Mouse (Mus musculus) lung, embryonic 16.5 days (tissue): ENCODE data around the gene Ugt1a6b. TPM values are rescaled to one million over a fixed set of nuclear protein-coding genes. Genes with fewer than 3 reads are reported as not detected.
A peak's percentile ranks its signal among the peaks of the same experiment; 100 is the strongest.

ENCODE experiments used
- ATAC-seq: fragments of 200-750 bp; cut with Nextera tagmentation; 2 replicates; pipeline ENCODE4 v1.8.0; 2017; ENCODE audit warnings: low read depth, mild to moderate bottlenecking, moderate library complexity
- H3K27ac ChIP-seq: fragments of 300-500 bp; sonication (generic); 2 replicates; pipeline ENCODE4 v1.5.1; 2014; ENCODE audit warnings: mild to moderate bottlenecking, control low read depth, low read length
- H3K27me3 ChIP-seq: fragments of 300-500 bp; sonication (generic); 2 replicates; pipeline ENCODE4 v1.6.1; 2014; ENCODE audit warnings: low read depth, low read length, mixed read lengths; ENCODE audit not compliant: control insufficient read depth, insufficient read depth
- H3K36me3 ChIP-seq: fragments of 300-500 bp; sonication (generic); 2 replicates; pipeline ENCODE4 v1.6.1; 2014; ENCODE audit warnings: low read length; ENCODE audit not compliant: control insufficient read depth, insufficient read depth
- H3K4me1 ChIP-seq: fragments of 300-500 bp; sonication (generic); replicated peaks from 2 replicates; pipeline ENCODE4 v1.6.1; 2014; ENCODE audit warnings: low read length, mixed read lengths; ENCODE audit not compliant: control insufficient read depth, insufficient read depth
- H3K4me2 ChIP-seq: fragments of 300-500 bp; sonication (generic); 2 replicates; pipeline ENCODE4 v1.6.1; 2014; ENCODE audit warnings: low read depth, low read length, control low read depth
- H3K4me3 ChIP-seq: fragments of 300-500 bp; sonication (generic); 2 replicates; pipeline ENCODE4 v1.5.1; 2014; ENCODE audit warnings: mild to moderate bottlenecking, low read length, control low read depth
- H3K9ac ChIP-seq: fragments of 300-500 bp; sonication (generic); 2 replicates; pipeline ENCODE4 v1.6.1; 2014; ENCODE audit warnings: low read length, control low read depth
- H3K9me3 ChIP-seq: fragments of 300-500 bp; sonication (generic); 2 replicates; pipeline ENCODE4 v1.6.1; 2016; ENCODE audit warnings: low read length; ENCODE audit not compliant: control insufficient read depth
- WGBS: fragments of 180-500 bp; shearing (Covaris S2); extraction: QIAGEN DNeasy Blood & Tissue Kit; methylation state at CpG from one replicate; pipeline ENCODE4 v1.1.7; 2014; 5-methylcytosine and 5-hydroxymethylcytosine counted together
- polyA plus RNA-seq: library from polyadenylated mRNA; unstranded; fragments of >200 nt; fragmentation: Nextera tagmentation; extraction: Ambion mirVana; gene quantifications from 2 replicates; pipeline ENCODE4 v1.2.1, GENCODE M21; 2015

Ugt1a6b gene
- polyA plus RNA-seq, 1 experiment from 2014 or later = 0.43 TPM

GRCm38 (mm10) chr1:88256886-88257663, 154.0 kb downstream of the Ugt1a6b start:
- Histone ChIP-seq H3K27me3 (no peaks in the 10 kb centered on the region), H3K27ac (no peak overlapping the region), H3K4me1 (no peaks in the 10 kb centered on the region), H3K9ac (no peak overlapping the region), H3K4me2 (no peak overlapping the region), H3K9me3 (peaks cover 16% of the 10 kb centered on the region; the same call in 1 of the 2 replicates), H3K4me3 (no peak overlapping the region), H3K36me3 (peaks cover 26% of the 10 kb centered on the region)
- 71% methylated on average over 10 of the region's 10 CpGs for WGBS
- ATAC-seq = no peak

GRCm38 (mm10) chr1:88257681-88258080, 154.6 kb downstream of the Ugt1a6b start:
- no peaks in the 10 kb centered on the region for H3K4me1 ChIP-seq
- H3K4me3 ChIP-seq = no peak overlapping the region
- peaks cover 32% of the 10 kb centered on the region for H3K36me3 ChIP-seq
- H3K4me2 ChIP-seq = no peak overlapping the region
- H3K9ac ChIP-seq = no peak overlapping the region
- H3K27me3 ChIP-seq = no peaks in the 10 kb centered on the region
- H3K9me3 ChIP-seq = peaks cover 11% of the 10 kb centered on the region; the same call in 1 of the 2 replicates
- 79% methylated on average over 6 of the region's 6 CpGs for WGBS
- no peak overlapping the region for H3K27ac ChIP-seq
- ATAC-seq = no peak

- Histone ChIP-seq H3K4me3 (no peak overlapping the region), H3K27me3 (no peaks in the 10 kb centered on the region)
- no peak for ATAC-seq
These were observed 155.3 kb downstream of the Ugt1a6b start for GRCm38 (mm10) chr1:88258361-88258760.

GRCm38 (mm10) chr1:88258881-88259642, 156.0 kb downstream of the Ugt1a6b start:
- ATAC-seq = peak; percentile 11; the same call in 1 of the 2 replicates
- Histone ChIP-seq H3K4me2 (no peak overlapping the region), H3K27me3 (no peaks in the 10 kb centered on the region), H3K27ac (no peak overlapping the region), H3K9me3 (peaks cover 11% of the 10 kb centered on the region; the same call in 1 of the 2 replicates), H3K4me3 (no peak overlapping the region), H3K36me3 (peaks cover 46% of the 10 kb centered on the region), H3K9ac (no peak overlapping the region), H3K4me1 (no peaks in the 10 kb centered on the region)
- WGBS = 57% methylated on average over 8 of the region's 8 CpGs

More at GRCm38 (mm10) chr1:88258361-88258760, 155.3 kb downstream of the Ugt1a6b start:
- WGBS = 63% methylated on average over 6 of the region's 6 CpGs
- Histone ChIP-seq H3K36me3 (peaks cover 39% of the 10 kb centered on the region), H3K27ac (no peak overlapping the region), H3K9ac (no peak overlapping the region), H3K9me3 (peaks cover 11% of the 10 kb centered on the region; the same call in 1 of the 2 replicates), H3K4me2 (no peak overlapping the region), H3K4me1 (no peaks in the 10 kb centered on the region)

- peaks cover 9% of the 10 kb centered on the region; the same call in 1 of the 2 replicates for H3K9me3 ChIP-seq
- no peaks in the 10 kb centered on the region for H3K27me3 ChIP-seq
- WGBS = 68% methylated on average over 4 of the region's 4 CpGs
- H3K36me3 ChIP-seq = peaks cover 51% of the 10 kb centered on the region
- no peak overlapping the region for H3K9ac ChIP-seq
- H3K4me2 ChIP-seq = no peak overlapping the region
- no peak overlapping the region for H3K27ac ChIP-seq
- ATAC-seq = no peak
- H3K4me3 ChIP-seq = no peak overlapping the region
- no peaks in the 10 kb centered on the region for H3K4me1 ChIP-seq
These were observed 156.6 kb downstream of the Ugt1a6b start for GRCm38 (mm10) chr1:88259643-88260024.

GRCm38 (mm10) chr1:88260114-88260513, 157.1 kb downstream of the Ugt1a6b start:
- WGBS = 77% methylated on average over 6 of the region's 6 CpGs

GRCm38 (mm10) chr1:88260604-88261377, 157.7 kb downstream of the Ugt1a6b start:
- Histone ChIP-seq H3K9ac (no peak overlapping the region), H3K27ac (no peak overlapping the region), H3K9me3 (no peaks in the 10 kb centered on the region; the same call in 1 of the 2 replicates), H3K4me2 (no peak overlapping the region), H3K27me3 (no peaks in the 10 kb centered on the region), H3K4me1 (no peaks in the 10 kb centered on the region), H3K36me3 (peaks cover 63% of the 10 kb centered on the region), H3K4me3 (no peak overlapping the region)
- no peak for ATAC-seq
- WGBS = 77% methylated on average over 10 of the region's 10 CpGs

More at GRCm38 (mm10) chr1:88260114-88260513, 157.1 kb downstream of the Ugt1a6b start:
- no peaks in the 10 kb centered on the region for H3K27me3 ChIP-seq
- peaks cover 4% of the 10 kb centered on the region; the same call in 1 of the 2 replicates for H3K9me3 ChIP-seq
- H3K4me3 ChIP-seq = no peak overlapping the region
- no peak overlapping the region for H3K9ac ChIP-seq
- H3K4me2 ChIP-seq = no peak overlapping the region
- H3K4me1 ChIP-seq = no peaks in the 10 kb centered on the region
- no peak overlapping the region for H3K27ac ChIP-seq
- H3K36me3 ChIP-seq = peaks cover 56% of the 10 kb centered on the region
- ATAC-seq = peak; percentile 4

- Histone ChIP-seq H3K27ac (no peak overlapping the region), H3K9ac (no peak overlapping the region), H3K36me3 (peaks cover 72% of the 10 kb centered on the region), H3K9me3 (no peaks in the 10 kb centered on the region), H3K4me2 (no peak overlapping the region), H3K4me3 (no peak overlapping the region), H3K27me3 (no peaks in the 10 kb centered on the region), H3K4me1 (no peaks in the 10 kb centered on the region)
- WGBS = 82% methylated on average over 7 of the region's 7 CpGs
- ATAC-seq = no peak
These were observed 158.7 kb downstream of the Ugt1a6b start for GRCm38 (mm10) chr1:88261706-88262105.
